Mouse (Mus musculus) R1 (cell line): Measurements from ENCODE around the gene Dtymk.

Experiments
- DNase-seq: peaks from one replicate; pipeline ENCODE4 v3.0.0-alpha.2; 2018; ENCODE audit warnings: low read depth, low spot score

Gene Dtymk

DNA sequence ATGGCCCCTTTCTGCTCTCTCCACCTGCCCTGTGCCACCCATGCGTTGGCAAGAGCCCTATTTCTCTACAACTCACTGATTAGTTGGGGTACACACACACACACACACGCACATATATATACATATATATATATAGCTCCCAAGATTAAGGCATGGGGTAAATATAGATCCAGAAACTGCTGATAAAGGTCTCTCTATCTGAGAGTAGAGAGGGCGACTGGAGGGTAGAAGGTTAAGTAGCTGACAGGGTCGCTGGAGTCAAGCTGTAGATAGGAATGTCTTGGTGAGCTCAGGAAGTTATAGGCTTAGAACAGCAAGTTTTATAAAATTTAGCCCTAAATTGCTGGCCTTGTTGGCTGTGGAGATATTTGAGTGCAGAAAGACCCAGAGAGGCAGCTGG is 3.1 kb upstream of the Dtymk start:
- no peak for DNase-seq

DNA sequence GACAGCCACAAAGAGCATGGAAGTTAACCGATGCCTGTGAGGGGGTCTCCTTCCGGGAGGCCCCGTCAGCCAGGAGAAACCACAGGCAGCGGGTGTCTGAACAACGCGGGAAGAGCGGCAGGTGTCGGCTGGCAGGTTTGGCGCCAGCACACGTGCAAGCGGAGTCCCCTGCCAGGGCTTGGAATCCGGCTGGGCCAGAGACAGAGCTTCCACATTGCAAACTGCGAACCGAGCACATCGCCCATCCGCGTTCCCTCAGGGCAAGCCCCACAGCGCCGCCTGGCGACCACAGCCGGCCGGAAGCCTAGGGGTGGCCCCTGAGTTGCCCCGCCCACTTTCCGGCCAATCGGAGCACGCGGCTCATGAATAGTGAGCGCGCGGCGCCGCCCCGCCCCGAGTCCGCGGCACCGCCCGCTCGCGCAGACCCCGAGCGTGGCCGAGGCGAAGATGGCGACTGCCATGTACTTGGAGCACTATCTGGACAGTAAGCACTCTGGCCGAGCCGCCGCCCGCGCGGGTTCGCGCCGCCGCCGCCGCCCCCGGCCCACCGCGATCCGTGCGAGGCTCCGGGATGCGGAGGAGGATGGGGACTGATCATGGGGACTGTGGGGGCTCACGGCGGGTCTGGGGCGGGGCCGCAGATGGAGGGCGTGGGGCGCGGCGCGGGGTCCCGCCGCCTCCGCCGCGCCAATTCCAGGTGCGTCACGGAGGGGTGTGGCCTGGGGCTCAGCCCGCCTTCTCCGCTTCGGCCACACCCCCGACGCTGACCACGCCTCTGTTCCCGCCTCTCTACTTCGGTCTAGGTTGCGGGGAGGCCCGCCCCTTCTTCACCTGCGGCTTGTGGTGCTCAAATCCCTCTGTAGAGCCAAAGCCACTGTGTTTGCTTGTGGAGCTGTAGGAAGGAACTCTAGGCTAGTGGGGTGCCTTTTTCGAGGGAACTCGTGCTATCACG is 2.1 kb upstream of the Dtymk start, which contains the start of gene Ing5:
Gene Ing5 (plus strand): TSS at position 410 of the 952 bp plus-strand sequence.
- DNase-seq = peak; percentile 96

DNA sequence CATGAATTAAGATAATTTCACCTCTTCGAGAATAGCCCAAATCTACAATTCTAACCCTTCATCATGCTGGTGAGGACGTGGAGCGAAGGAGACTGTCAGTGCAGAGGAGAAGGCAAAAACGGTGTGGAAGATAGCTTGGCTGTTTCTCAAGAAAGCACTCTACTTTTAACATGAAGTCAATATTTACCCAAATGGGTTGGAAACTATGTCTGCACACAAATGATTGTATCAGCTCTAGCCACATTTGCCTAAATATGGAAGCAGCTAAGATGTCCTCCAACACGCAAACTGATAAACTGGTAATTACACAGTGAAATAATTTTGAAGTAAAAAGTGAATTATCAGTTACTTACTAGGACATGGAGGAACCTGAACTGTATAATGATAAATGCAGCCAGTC is 1.0 kb upstream of the Dtymk start:
- DNase-seq = no peak

DNA sequence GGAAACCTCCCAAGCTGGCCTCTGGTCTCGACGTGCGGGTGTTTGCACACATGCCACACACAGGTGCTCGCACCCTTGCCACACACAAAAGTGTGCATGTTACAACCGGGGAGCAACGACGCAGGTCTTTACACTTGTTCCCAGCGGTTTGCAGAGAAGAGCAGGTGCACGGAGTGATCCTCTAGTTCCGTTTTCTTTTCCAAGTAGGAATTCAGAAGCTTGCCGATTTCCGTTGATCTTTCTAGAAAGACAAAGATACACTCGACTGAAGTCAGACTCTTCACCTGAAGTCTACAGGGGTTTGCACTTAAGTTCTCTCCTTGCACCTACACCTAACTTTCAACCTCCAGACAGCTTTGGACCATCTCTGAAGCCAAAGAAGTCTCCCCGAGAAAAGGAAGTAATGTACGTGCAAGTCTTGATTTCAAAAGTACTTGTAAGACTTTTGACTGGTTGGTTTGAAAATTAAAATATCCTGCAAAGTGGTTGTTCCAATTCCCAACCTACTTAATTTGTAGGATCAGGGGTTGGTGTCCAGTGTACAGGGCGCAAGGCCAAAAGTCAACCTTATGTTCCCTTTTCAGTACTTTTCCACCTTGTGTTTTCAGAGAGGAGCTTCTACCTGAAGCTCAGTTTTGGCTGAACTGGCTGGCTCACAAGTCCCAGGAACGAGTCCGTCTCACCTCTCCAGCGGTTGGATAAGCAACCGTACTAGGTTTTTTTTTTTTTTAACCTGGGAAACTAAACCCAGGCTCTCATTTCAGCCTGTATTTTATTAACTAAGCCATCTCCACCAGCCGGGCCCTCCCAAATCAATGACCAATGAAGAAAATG is 847 bp downstream of the Dtymk start:
- peak; percentile 10 for DNase-seq

DNA sequence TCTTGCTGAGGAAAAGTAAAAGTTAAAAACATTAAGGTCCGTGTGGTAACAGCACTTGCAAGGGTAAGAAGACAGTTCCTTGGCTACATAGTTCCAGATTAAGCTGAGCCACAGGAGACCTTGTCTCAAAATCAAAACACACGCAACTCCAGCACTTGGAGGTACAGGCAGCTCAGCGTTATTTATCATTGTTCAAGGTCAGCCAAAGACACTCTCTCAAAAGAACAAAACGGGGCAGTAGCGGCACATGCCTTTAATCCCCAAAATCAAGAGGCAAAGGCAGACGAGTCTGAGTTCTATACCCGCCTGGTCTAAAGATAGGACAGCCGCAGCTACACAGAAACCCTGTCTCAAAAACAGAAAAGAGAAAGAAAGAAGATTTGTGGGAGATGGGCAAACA is 5.8 kb downstream of the Dtymk start:
- peak; percentile 21 for DNase-seq

DNA sequence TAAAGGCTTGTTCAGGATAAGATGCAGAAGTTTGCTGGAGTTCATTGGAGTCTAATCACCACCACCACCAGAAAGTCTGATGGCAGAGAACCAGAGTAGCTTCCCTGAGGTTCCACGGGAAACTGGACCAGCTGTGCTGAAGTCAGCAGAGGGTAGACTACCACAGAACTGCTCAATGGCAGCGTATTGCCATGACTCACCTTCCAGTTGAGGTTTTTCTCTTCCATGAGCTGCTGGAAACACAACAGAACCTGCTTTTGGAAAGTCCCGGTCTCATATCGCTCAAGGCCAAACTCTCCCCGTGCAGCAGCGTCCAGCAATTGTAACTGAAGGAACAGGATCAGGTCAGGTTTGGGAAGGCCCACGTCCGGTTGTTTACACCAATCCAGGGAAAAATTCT is 7.2 kb downstream of the Dtymk start:
- no peak for DNase-seq

DNA sequence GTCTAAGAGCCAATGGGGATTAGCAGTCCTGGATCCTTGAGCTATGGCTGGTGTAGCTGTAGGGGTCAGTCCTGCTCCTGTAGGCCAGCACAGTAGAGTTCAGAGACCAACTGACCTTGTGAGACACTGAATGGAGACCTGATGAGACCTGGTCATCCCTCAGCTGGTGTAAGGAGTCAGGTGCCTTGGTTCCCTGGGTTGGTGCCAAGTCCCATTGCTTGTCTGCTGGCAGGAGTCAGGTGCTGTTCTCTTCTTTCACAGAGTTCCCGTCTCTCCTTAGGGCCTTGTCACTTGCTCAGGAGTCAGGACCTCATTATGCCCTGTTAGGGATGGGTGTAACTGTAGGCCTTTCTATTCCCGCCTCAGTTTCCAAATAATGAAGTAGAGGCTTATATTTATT is 14.8 kb downstream of the Dtymk start:
- DNase-seq = no peak

DNA sequence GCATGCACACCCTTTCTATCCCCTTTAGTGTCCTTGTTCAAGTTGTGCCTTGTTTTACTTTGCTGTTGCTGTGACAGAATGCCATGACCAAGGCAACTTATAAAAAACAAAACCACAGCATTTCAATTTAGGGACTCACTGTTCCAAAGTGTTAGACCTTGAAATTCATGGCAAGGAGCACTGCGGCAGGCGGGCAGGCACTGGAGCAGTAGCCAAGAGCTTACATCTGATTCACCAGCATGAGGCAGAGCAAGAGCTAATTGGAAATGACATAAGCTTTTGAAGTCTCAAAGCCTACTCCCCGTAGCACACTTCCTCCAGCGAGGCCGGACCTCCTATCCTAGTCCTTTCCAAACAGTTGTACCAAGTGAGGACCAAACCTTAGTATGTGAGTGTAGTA is 25.0 kb downstream of the Dtymk start:
- no peak for DNase-seq

DNA sequence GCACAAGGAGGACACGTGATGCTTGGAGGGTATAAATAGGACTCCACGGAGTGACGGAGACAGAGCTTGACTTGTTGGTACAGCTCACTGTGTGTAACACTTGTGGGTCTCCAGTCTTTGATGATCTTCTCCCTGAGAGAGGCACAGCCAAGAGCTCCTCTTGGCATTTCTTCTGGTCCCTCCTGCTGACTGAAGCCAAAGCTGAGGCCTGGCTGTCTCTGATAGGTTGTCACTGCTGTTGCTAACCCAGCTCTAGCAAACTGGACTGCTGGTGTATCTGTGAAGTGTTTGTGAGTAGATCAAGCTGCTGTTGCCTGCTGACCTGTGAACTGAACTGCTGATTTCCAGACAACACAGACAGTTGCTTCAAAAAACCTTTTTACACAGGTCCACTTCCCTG is 31.8 kb downstream of the Dtymk start:
- DNase-seq = no peak

DNA sequence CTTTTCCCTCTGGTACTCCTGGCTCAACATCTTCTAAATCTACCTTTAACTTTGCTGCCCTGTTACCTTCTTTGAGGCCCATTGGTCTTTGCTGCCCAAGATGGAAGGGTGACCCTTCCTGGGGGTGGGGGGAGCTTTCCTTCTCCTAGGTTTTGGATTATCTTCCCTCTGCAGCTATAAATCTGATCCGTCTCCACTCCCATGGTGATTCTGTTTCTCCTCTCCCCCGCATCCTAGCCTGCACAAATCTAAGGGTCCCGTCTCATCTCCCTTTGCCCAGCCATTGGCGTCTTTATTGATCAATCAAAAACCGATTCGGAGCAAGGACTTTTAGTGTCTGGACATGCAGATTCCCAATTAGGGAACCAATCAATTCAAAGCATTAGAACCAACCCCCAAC is 34.1 kb downstream of the Dtymk start:
- DNase-seq = no peak

DNA sequence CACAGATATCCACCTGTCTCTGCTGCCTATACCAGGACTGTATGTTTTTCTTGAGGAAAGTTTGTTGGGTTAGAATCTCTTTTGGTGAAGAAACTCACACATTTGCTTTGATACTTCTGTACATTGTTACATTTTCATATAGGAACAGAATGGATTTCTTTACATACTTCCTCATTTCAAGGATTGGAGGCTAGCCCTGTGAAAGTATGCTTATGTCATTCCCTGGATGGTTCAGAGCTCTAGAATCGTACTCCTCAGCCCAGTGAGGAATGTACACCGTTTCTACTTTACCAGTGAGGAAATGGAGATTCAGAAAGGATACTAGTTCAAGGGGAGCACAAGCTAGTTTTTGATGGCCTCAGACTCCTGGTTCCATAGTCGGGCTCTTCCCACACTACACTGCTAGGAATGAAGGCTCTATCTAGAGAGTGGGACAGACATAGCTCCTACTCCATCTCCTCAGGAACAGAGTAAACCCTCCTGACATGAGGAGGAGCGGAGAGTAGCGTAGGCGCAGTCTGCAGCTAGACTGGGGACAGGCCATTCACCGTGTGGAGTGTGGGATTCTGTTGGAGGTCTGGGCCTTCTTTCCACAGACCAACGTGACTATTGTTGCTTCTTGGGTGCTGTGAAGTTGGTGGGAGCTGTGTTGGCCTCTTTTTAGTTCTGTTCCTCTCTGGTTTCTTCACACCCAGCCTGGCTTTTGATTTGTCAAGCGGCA is 36.7 kb downstream of the Dtymk start:
- no peak for DNase-seq

DNA sequence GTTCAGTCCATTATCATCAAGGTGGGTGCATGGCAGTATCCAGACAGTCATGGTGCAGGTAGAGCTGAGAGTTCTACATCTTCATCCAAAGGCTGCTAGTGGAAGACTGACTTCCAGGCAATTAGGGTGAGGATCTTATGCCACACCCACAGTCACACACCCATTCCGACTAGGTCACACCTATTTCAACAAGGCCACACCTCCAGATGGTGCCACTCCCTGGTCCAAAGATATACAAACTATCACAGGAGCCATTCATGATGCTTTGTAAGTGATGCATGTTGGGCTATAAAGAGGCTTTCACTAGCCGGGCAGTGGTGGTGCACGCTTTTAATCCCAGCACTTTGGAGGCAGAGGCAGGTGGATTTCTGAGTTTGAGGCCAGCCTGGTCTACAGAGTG is 38.2 kb downstream of the Dtymk start:
- DNase-seq = peak; percentile 51

DNA sequence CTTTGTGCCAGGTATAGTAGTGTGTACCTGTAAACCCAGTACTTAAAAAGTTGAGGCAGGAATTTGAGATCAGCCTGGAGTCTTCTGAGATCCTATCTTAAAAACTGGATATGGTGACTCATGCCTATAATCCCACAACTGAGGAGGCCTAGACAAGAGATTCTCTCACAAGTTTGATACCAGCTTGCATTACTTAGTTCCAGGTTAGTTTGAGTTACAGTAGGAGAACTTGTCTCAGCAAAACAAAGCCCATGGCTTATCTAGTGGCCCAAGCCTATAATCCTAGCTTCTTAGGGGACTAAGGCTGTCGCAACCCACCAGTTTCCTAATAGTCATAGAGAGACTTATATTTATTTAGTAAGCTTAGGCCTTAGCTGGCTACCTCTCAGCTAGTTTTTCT is 41.7 kb downstream of the Dtymk start:
- DNase-seq = no peak

DNA sequence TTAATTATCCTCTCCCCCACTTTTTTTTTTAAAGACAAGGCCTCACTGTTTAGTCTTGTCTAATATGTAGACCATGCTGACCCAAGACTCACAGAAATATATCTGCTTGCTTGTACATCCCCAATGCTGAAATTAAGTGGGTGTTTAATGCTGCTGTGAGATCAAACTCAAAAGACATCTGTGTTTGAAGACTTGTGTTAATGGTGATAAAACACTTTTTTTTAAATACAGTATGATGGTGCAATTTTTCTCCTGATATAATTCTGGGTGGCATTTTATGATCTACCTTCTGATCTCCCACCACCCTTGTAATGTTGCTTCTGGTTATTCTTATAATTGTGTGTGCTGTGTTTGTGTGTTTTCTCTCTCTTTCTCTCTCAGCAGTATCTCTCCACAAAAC is 45.6 kb downstream of the Dtymk start:
- no peak for DNase-seq

DNA sequence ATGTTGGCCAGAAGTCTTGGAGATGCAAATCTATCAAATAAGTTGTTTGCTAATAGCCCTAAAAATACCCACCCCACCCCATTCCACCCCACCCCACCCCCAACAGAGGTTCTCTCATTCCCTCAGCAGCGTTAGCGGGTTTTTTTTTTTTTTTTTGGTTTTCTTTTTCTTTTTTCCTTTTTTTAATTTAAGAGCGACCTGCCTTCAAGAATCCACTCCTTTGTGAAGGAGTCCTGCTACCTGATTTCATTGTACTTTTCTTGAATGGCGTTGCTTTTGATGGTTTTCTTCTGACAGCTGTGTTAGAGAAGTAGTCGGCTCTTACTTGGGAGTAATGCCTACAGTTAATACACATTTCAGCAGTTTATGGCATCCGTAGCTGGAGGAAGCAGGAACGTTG is 46.1 kb downstream of the Dtymk start:
- DNase-seq = no peak

DNA sequence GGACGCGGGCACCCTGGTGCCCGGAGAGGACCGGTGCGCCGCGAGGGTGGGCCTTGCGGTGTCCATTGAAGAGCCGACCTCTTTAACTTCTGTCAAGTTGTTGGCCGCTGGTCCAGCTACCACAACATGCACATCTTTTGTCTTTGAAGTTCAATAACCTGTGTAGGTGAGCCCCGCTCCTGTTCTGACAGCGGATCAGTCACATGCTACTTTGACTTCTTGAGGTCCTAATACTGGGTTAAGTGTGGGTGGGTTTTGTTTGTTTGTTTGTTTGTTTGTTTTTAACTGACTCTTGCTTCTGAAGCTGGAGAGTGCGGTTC is 46.5 kb downstream of the Dtymk start:
- peak; percentile 66 for DNase-seq

DNA sequence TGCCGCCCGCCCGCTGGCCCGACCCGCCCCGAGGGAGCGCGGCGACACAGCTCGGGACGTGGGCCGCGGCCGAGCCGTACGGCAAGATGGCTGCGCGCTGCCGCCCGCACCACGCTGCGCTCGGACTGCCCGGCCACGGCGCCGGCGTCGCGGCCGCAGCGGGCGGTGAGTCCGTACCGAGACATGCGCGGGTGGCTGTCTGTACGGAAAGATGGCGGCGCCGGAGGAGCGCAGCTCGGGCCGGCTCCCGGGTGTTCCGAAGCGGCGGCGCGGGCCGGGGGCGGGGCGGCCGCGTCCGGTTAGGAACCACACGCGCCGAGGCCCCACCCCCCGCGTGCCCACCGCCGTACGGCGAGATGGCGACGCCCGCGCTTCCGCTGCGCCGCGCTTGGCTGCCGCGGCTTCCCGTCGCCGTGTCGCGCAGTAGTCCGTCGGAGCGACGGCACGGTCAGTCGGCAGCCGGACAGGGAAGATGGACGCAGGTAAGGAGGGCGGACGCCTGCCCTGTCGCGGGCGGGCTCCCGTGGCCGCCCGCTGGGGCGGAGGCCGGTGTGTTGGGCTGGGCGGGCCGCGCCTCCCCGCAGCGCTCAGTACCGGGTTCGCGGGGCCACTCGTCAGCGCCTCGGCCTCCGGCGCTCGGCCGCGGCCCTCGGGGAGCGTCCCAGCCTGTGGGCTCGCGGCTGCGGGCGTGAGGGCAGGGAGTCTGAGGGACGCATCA is 47.0 kb downstream of the Dtymk start, which contains the start of gene Thap4:
Gene Thap4 (minus strand): TSS at position 292 of the 718 bp plus-strand sequence.
- peak; percentile 52 for DNase-seq

DNA sequence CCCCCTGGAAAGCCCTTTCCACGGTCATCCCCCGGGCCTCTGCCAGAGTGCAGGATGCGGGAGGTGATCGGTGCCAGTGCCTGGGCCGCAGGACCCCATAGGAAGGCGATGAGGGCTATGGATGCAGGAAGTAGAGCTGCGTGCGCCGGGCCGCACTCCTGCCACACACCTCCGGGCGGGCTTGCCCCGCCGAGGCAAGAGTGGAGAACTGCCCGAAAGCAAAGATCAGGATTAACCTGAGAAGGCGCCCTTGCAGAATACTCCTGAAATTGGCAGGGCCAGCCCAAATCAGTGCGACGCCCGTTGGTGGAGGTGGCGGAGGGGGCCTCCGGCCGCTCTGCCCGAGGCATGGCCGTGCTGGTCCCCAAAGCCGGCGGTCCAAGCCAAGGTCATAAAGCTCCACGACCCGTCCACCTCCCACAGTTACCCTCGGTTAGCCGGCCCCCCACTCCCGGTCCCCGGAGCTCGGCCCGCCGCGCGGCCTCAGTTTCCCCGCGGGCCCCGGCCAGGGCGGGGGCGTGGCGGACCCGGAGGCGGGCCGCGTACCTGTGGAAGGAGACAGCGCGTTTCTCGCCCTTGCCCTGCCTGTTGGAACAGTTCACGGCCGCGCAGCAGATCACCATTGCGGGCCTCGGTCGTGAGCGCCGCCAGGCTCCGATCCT is 47.7 kb downstream of the Dtymk start:
- DNase-seq = peak; percentile 72

DNA sequence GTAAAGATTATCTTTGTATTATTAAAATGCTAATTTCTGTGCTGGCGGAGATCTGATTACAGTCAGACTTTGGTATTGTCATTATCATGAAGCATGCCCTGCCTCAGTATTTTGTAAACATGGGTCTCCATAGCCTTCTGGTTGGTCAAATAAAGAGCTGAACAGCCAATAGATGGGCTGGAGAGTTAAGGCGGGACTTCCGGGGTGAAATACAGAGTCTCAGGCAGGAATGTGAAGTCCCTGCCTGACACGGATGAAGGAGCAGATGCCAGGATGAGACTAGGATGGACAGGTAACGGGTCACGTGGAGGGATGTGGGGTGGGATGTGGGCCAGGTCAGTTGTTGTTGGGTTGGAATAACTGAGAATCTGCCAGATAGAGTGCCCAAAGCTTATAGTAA is 50.4 kb downstream of the Dtymk start, which contains the start of gene Atg4b:
Gene Atg4b (plus strand): TSS at position 211 of the 400 bp plus-strand sequence.
- DNase-seq = peak; percentile 86

DNA sequence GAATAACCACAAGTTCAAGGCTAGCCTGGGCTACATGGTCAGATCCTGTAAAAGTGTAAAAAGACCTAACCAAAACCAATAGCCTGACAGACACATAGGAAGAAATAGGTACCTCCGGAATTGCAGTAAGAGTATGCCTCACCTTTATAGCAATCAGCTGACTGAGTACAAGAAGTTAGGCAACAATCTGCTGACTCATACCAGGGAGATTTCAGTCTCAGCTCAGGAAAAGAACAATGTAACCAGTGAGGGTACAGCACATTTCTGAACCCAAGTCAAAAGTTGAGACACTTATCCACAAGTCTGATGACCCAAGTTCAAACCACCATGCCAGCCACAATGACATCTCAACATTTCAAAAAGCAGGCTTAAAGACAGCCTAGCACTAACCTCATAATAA is 53.2 kb downstream of the Dtymk start:
- DNase-seq = no peak

DNA sequence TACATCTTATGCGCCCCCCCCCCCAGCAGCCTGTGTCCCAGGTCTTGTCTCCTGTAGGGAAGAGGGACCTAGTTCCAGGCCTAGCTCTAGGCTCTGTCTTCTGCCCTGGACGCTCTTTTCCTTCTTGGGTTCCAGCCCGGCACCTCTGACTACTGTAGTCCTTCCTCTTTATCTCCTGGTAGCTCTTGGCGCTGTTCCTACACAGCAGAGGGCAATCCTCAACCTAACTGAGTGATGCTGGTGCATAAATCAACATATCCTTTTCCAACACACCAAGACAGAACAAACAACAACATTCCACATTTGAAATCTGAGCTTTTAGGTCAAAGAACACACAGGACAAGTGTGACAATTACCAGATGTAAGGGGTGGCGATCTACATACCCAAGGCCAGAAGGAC is 55.6 kb downstream of the Dtymk start:
- DNase-seq = peak; percentile 41
